Mouse (Mus musculus) brain, embryonic 18.5 days (tissue): ENCODE data around the gene Mvp.

Experiments used
- DNase-seq: peaks from one replicate; pipeline ENCODE4 v3.0.0-alpha.2; 2012; ENCODE audit warnings: low read depth, low spot score

Mvp gene

GRCm38 (mm10) chr7:126950647-126951615, 63.5 kb downstream of the Mvp start:
- DNase-seq = no peak

DNA sequence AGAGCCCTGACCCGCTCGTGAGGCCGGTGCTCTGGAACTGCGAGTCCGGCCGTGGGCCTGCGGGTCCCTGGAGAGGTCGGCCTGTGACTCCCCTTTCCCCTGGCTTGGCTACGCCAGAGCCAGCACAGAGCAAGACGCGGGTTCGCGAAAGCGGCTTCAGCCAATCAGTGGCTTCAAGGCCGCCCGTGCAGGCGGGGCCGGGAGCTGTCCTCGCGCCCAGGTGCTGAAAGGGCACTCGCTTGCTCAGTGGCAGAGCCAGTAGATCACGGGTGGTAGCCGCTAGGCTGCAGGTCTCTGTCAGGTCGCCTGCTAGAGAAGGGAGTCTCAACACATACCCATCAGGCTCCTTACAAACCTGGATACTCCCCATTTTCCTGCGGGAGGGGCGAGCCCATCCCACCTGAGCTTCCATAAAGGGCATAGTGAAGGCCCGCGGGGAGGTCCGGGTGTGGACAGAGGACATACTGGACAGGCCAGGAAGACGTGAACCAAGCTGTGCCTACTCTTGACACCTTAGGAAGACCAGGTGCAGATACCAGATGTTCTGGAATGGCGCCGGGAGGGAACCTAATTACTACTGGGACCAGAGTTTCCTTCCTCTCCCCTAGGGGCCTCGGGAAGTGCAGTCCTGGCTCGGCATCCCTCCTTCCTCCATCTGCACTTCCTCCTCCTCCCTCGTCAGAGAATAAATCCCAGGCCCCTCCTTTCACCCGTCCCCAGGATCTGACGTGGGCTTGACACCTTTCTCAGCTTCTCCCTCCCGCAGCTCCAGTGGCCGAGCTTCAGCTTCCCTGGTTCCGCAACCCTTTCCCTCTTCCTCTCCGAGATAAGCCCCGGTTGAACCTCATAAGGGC, 64.4 kb downstream of the Mvp start, which contains the start of gene Sez6l2:
TSS of gene Sez6l2 (plus strand) at position 771 of the 854 bp plus-strand sequence.
- peak; percentile 83 for DNase-seq

DNA sequence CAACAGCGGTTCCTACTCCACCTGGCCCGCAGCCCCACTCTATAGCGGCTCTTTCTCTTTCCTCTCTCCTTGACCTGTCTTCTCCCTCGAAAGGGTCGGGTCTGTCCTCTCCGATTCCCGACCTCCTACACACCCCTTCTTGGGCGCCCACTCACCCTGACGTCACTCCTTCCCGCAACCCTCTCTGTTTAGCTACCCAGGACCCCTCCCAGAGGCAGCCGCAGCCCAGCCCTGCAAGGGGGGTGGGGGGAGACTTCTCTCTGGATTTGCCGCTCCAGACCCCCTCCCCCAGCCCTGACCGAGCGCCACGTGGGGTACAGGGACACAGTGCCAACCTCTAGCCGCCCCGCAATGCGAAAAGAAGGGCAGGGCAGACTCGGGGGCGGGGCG, 65.0 kb downstream of the Mvp start, which contains the start of gene Asphd1:
TSS of gene Asphd1 (minus strand) at position 180 of the 390 bp plus-strand sequence.
- peak; percentile 46 for DNase-seq

GRCm38 (mm10) chr7:126948626-126949025, 65.8 kb downstream of the Mvp start:
- DNase-seq = no peak

GRCm38 (mm10) chr7:126946530-126946929, 67.9 kb downstream of the Mvp start:
- no peak for DNase-seq

DNA sequence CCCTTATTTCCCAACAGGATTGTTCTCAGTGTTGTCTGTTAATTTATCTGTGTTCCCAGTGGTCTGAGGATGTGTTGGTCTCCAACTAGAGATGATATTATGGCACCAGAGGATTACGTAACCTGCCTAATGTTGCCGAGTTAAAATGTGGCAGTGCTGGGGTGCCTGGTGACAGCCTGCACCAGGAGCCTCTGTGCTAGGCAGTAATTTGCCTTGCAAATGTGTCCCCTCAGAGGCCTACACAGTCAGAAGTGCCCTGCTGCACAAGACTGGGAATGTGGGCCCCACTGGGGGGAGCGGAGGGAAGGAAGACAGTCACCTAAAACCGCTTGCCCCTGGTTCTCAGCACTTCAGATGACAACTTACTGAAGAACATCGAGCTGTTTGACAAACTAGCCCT, 72.6 kb downstream of the Mvp start:
- DNase-seq = no peak

GRCm38 (mm10) chr7:126941171-126941570, 73.2 kb downstream of the Mvp start:
- no peak for DNase-seq
